Mouse (Mus musculus) stomach, embryonic 14.5 days (tissue): Measurements from ENCODE around the gene Ing2. TPM values are rescaled to one million over a fixed set of nuclear protein-coding genes. Genes with fewer than 3 reads are reported as not detected.

Experiments used
- ATAC-seq: fragments of 200-750 bp; cut with Nextera tagmentation; 2 replicates; pipeline ENCODE4 v1.8.0; 2017; ENCODE audit warnings: low read depth, moderate TSS enrichment; ENCODE audit not compliant: insufficient number of reproducible peaks, insufficient read depth, low FRiP score
- H3K27ac ChIP-seq: fragments of 300-500 bp; sonication (generic); 2 replicates; pipeline ENCODE4 v1.5.1; 2014; ENCODE audit warnings: mild to moderate bottlenecking, low read length, moderate library complexity, mixed read lengths
- H3K27me3 ChIP-seq: fragments of 300-500 bp; sonication (generic); 2 replicates; pipeline ENCODE4 v1.6.1; 2014; ENCODE audit warnings: low read length, control low read depth, mixed read lengths; ENCODE audit not compliant: control insufficient read depth, insufficient read depth
- H3K36me3 ChIP-seq: fragments of 300-500 bp; sonication (generic); 2 replicates; pipeline ENCODE4 v1.6.1; 2014; ENCODE audit warnings: mild to moderate bottlenecking, control low read depth, low read length, moderate library complexity, mixed read lengths; ENCODE audit not compliant: control insufficient read depth, insufficient read depth
- H3K4me1 ChIP-seq: fragments of 300-500 bp; sonication (generic); 2 replicates; pipeline ENCODE4 v1.6.1; 2014; ENCODE audit warnings: low read length, control low read depth, mixed read lengths; ENCODE audit not compliant: control insufficient read depth, insufficient read depth
- H3K4me2 ChIP-seq: fragments of 300-500 bp; sonication (generic); replicated peaks from 2 replicates; pipeline ENCODE4 v1.6.1; 2014; ENCODE audit warnings: low read depth, low read length, control low read depth
- H3K4me3 ChIP-seq: fragments of 300-500 bp; sonication (generic); 2 replicates; pipeline ENCODE4 v1.5.1; 2014; ENCODE audit warnings: low read depth, low read length, control low read depth
- H3K9ac ChIP-seq: fragments of 300-500 bp; sonication (generic); replicated peaks from 2 replicates; pipeline ENCODE4 v1.6.1; 2014; ENCODE audit warnings: low read depth, mild to moderate bottlenecking, control low read depth, low read length, moderate library complexity, mixed read lengths
- H3K9me3 ChIP-seq: fragments of 300-500 bp; sonication (generic); 2 replicates; pipeline ENCODE4 v1.6.1; 2016; ENCODE audit warnings: low read depth, low read length, control low read depth; ENCODE audit not compliant: control insufficient read depth
- WGBS: fragments of 180-500 bp; shearing (Covaris S2); extraction: QIAGEN DNeasy Blood & Tissue Kit; methylation state at CpG from one replicate; pipeline ENCODE4 v1.1.7; 2014; 5-methylcytosine and 5-hydroxymethylcytosine counted together
- polyA plus RNA-seq: library from polyadenylated mRNA; unstranded; fragments of >200 nt; fragmentation: Nextera tagmentation; extraction: Ambion mirVana; gene quantifications from 2 replicates; pipeline ENCODE4 v1.2.1, GENCODE M21; 2014

Ing2 gene
- polyA plus RNA-seq, 1 experiment from 2014 or later: 17.2 TPM

- no peaks in the 10 kb centered on the region for H3K4me1 ChIP-seq
- no peaks in the 10 kb centered on the region for H3K27me3 ChIP-seq
- WGBS: 63% methylated on average over 1 of the region's 1 CpGs
- H3K4me2 ChIP-seq: no peak overlapping the region
- no peaks in the 10 kb centered on the region for H3K9me3 ChIP-seq
- no peak overlapping the region for H3K27ac ChIP-seq
- H3K9ac ChIP-seq: no peak overlapping the region
- ATAC-seq: no peak
- H3K36me3 ChIP-seq: no peaks in the 10 kb centered on the region
- no peak overlapping the region for H3K4me3 ChIP-seq
Observed at GRCm38 (mm10) chr8:47697696-47698095, 22.3 kb upstream of the Ing2 start.

- Histone ChIP-seq H3K36me3 (no peaks in the 10 kb centered on the region), H3K27ac (no peak overlapping the region), H3K4me2 (no peak overlapping the region), H3K4me1 (no peaks in the 10 kb centered on the region; the same call in 1 of the 2 replicates), H3K27me3 (no peaks in the 10 kb centered on the region), H3K9me3 (no peaks in the 10 kb centered on the region), H3K4me3 (no peak overlapping the region), H3K9ac (no peak overlapping the region)
- WGBS: 77% methylated on average over 5 of the region's 5 CpGs
- no peak for ATAC-seq
Observed at GRCm38 (mm10) chr8:47695431-47696105, 20.2 kb upstream of the Ing2 start.

GRCm38 (mm10) chr8:47693119-47693518 is 17.8 kb upstream of the Ing2 start:
- 20% methylated on average over 2 of the region's 2 CpGs for WGBS
- Histone ChIP-seq H3K9me3 (no peaks in the 10 kb centered on the region), H3K4me1 (no peaks in the 10 kb centered on the region; the same call in 1 of the 2 replicates), H3K27me3 (no peaks in the 10 kb centered on the region), H3K4me2 (no peak overlapping the region), H3K9ac (no peak overlapping the region), H3K4me3 (no peak overlapping the region), H3K36me3 (no peaks in the 10 kb centered on the region), H3K27ac (no peak overlapping the region)
- no peak for ATAC-seq

GRCm38 (mm10) chr8:47691831-47692230 is 16.5 kb upstream of the Ing2 start:
- Histone ChIP-seq H3K4me1 (no peaks in the 10 kb centered on the region; the same call in 1 of the 2 replicates), H3K27ac (no peak overlapping the region), H3K9me3 (no peaks in the 10 kb centered on the region), H3K9ac (no peak overlapping the region), H3K27me3 (no peaks in the 10 kb centered on the region), H3K36me3 (no peaks in the 10 kb centered on the region), H3K4me3 (no peak overlapping the region), H3K4me2 (no peak overlapping the region)
- WGBS: 83% methylated on average over 7 of the region's 10 CpGs
- ATAC-seq: no peak

- Histone ChIP-seq H3K27me3 (no peaks in the 10 kb centered on the region), H3K4me3 (no peak overlapping the region), H3K36me3 (no peaks in the 10 kb centered on the region), H3K9ac (no peak overlapping the region), H3K27ac (no peak overlapping the region), H3K4me2 (peak overlapping the region; percentile 44; the same call in 1 of the 2 replicates), H3K9me3 (no peaks in the 10 kb centered on the region), H3K4me1 (no peaks in the 10 kb centered on the region; the same call in 1 of the 2 replicates)
- no peak for ATAC-seq
- 54% methylated on average over 7 of the region's 7 CpGs for WGBS
Observed at GRCm38 (mm10) chr8:47691303-47691702, 15.9 kb upstream of the Ing2 start.

- Histone ChIP-seq H3K4me3 (peak overlapping the region; percentile 8; the same call in 1 of the 2 replicates), H3K4me2 (peak overlapping the region; percentile 44), H3K9me3 (no peaks in the 10 kb centered on the region), H3K4me1 (no peaks in the 10 kb centered on the region; the same call in 1 of the 2 replicates), H3K9ac (peak overlapping the region; percentile 22; the same call in 1 of the 2 replicates), H3K27me3 (no peaks in the 10 kb centered on the region), H3K36me3 (no peaks in the 10 kb centered on the region), H3K27ac (no peak overlapping the region)
- WGBS: 9% methylated on average over 16 of the region's 16 CpGs
- no peak for ATAC-seq
Observed at GRCm38 (mm10) chr8:47690674-47691078, 15.3 kb upstream of the Ing2 start.

GRCm38 (mm10) chr8:47689704-47690326 is 14.5 kb upstream of the Ing2 start:
- H3K9ac ChIP-seq: no peak overlapping the region
- no peak overlapping the region for H3K4me3 ChIP-seq
- no peak for ATAC-seq
- H3K4me1 ChIP-seq: no peaks in the 10 kb centered on the region; the same call in 1 of the 2 replicates
- no peak overlapping the region for H3K27ac ChIP-seq
- H3K9me3 ChIP-seq: no peaks in the 10 kb centered on the region
- no peaks in the 10 kb centered on the region for H3K36me3 ChIP-seq
- no peak overlapping the region for H3K4me2 ChIP-seq
- H3K27me3 ChIP-seq: no peaks in the 10 kb centered on the region
- 71% methylated on average over 12 of the region's 12 CpGs for WGBS

GRCm38 (mm10) chr8:47684441-47684840 is 9.1 kb upstream of the Ing2 start:
- Histone ChIP-seq H3K27ac (no peak overlapping the region), H3K4me1 (no peaks in the 10 kb centered on the region), H3K27me3 (no peaks in the 10 kb centered on the region), H3K4me2 (no peak overlapping the region), H3K9me3 (no peaks in the 10 kb centered on the region), H3K36me3 (no peaks in the 10 kb centered on the region), H3K4me3 (no peak overlapping the region), H3K9ac (no peak overlapping the region)
- 76% methylated on average over 5 of the region's 5 CpGs for WGBS
- ATAC-seq: no peak
